Mouse (Mus musculus) forebrain, embryonic 11.5 days (tissue): Measurements from ENCODE around the gene Gja3. TPM values are rescaled to one million over a fixed set of nuclear protein-coding genes. Genes with fewer than 3 reads are reported as not detected.
"Not testable (repeated sequence)": the region's sequence is repeated elsewhere in the genome, so short reads cannot be mapped to it uniquely, and the experiment has no call there.

Source experiments
- ATAC-seq: fragments of 200-750 bp; cut with Nextera tagmentation; replicated peaks from 2 replicates; pipeline ENCODE4 v1.8.0; 2017; ENCODE audit warnings: moderate TSS enrichment; ENCODE audit not compliant: low FRiP score
- DNase-seq: peaks from one replicate; pipeline ENCODE4 v3.0.0-alpha.2; 2017; ENCODE audit warnings: low spot score
- H3K27ac ChIP-seq: fragments of 300-500 bp; sonication (generic); 2 replicates; pipeline ENCODE4 v1.5.1; 2014; ENCODE audit warnings: low read depth, low read length
- H3K27me3 ChIP-seq: fragments of 300-500 bp; sonication (generic); 2 replicates; pipeline ENCODE4 v1.6.1; 2014; ENCODE audit warnings: mild to moderate bottlenecking, low read length, mixed read lengths; ENCODE audit not compliant: control insufficient read depth, insufficient read depth
- H3K36me3 ChIP-seq: fragments of 300-500 bp; sonication (generic); 2 replicates; pipeline ENCODE4 v1.6.1; 2014; ENCODE audit warnings: mild to moderate bottlenecking, low read length, moderate library complexity, mixed read lengths; ENCODE audit not compliant: control insufficient read depth, insufficient read depth
- H3K4me1 ChIP-seq: fragments of 300-500 bp; sonication (generic); replicated peaks from 2 replicates; pipeline ENCODE4 v1.6.1; 2014; ENCODE audit warnings: low read length, mixed read lengths; ENCODE audit not compliant: control insufficient read depth, insufficient read depth
- H3K4me2 ChIP-seq: fragments of 300-500 bp; sonication (generic); 2 replicates; pipeline ENCODE4 v1.6.1; 2014; ENCODE audit warnings: low read depth, mild to moderate bottlenecking, low read length, moderate library complexity, mixed read lengths; ENCODE audit not compliant: severe bottlenecking
- H3K4me3 ChIP-seq: fragments of 300-500 bp; sonication (generic); 2 replicates; pipeline ENCODE4 v1.5.1; 2014; ENCODE audit warnings: low read depth, low read length
- H3K9ac ChIP-seq: fragments of 300-500 bp; sonication (generic); 2 replicates; pipeline ENCODE4 v1.6.1; 2014; ENCODE audit warnings: low read length
- H3K9me3 ChIP-seq: fragments of 300-500 bp; sonication (generic); 2 replicates; pipeline ENCODE4 v1.6.1; 2016; ENCODE audit warnings: low read length, mixed read lengths; ENCODE audit not compliant: control insufficient read depth
- WGBS: fragments of 180-500 bp; shearing (Covaris S2); extraction: QIAGEN DNeasy Blood & Tissue Kit; methylation state at CpG from one replicate; pipeline ENCODE4 v1.1.7; 2014; 5-methylcytosine and 5-hydroxymethylcytosine counted together
- polyA plus RNA-seq: library from polyadenylated mRNA; unstranded; fragments of >200 nt; fragmentation: Nextera tagmentation; extraction: Ambion mirVana; gene quantifications from 2 replicates; pipeline ENCODE4 v1.2.1, GENCODE M21; 2014

Gja3 gene
- polyA plus RNA-seq, 1 experiment from 2014 or later, result 0.08 TPM

DNA sequence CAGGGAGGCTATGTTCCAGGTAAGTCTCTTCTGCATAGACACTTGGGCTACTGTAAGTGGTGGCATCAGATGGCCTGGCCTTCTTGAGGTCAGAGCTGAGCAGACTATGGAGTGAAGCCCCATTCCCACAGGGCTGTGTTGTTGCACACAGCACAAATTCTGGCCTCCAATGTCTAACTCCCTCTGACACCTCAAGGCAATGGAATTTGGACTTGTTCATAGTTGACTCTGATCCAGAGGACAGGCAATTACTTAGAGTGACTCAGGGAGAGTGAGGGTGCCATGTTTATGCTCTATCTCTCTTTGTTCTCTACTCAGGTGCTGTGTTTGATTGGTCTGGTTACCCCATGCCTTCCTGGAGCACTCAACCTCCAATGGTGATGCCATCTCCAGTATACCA lies 41.1 kb downstream of the Gja3 start:
- ATAC-seq, H3K9me3 ChIP-seq, H3K4me3 ChIP-seq, H3K27me3 ChIP-seq, H3K4me2 ChIP-seq, DNase-seq, H3K4me1 ChIP-seq, H3K27ac ChIP-seq, H3K36me3 ChIP-seq, H3K9ac ChIP-seq: not testable (repeated sequence)

DNA sequence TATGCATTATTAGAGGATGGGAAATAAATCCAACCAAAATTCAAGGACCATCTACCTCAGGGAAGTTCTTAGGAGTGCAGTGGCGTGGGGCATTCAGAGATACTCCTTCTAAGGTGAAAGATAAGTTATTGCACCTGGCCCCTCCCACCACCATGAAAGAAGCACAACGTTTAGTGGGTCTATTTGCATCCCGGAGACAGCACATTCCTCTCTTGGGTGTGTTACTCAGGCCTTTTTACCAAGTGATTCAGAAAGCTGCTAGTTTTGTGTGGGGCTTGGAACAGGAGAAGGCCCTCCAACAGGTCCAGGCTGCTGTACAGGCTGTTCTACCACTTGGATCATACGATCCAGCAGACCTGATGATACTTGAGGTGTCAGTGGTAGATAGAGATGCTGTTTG lies 69.3 kb downstream of the Gja3 start:
- Histone ChIP-seq H3K9ac (no peak overlapping the region), H3K27ac (no peak overlapping the region)
- 77% methylated on average over 4 of the region's 4 CpGs for WGBS

More for the DNA sequence above, 69.3 kb downstream of the Gja3 start:
- Histone ChIP-seq H3K4me1 (no peaks in the 10 kb centered on the region), H3K9me3 (no peaks in the 10 kb centered on the region), H3K27me3 (no peaks in the 10 kb centered on the region), H3K4me3 (no peak overlapping the region), H3K36me3 (no peaks in the 10 kb centered on the region), H3K4me2 (no peak overlapping the region)
- no peak for DNase-seq
- ATAC-seq, result no peak

Other genes with a start within 250 kb of the Gja3 start
- 23.2 and 23.9 TPM in 2 replicates for gene Zmym5, start 246.4 kb downstream of the Gja3 start, polyA plus RNA-seq
- 65.3 and 73.3 TPM in 2 replicates for gene Zmym2, start 171.4 kb downstream of the Gja3 start, polyA plus RNA-seq
- gene Gjb2, start 46.6 kb upstream of the Gja3 start, polyA plus RNA-seq, result 6.2 and 8.4 TPM in 2 replicates
- not detected in 2 replicates for gene Gm4491, start 57.8 kb upstream of the Gja3 start, polyA plus RNA-seq
- 1.1 and 1.8 TPM in 2 replicates for gene Gjb6, start 75.5 kb upstream of the Gja3 start, polyA plus RNA-seq